Mouse (Mus musculus): ENCODE measurements around the gene Aldh3a2.

The Aldh3a2 gene

GRCm38 (mm10) chr11:61273928-61274327 is 6.7 kb upstream of the Aldh3a2 start:
- no peak for DNase-seq (ENCODE audit: low spot score)

DNA sequence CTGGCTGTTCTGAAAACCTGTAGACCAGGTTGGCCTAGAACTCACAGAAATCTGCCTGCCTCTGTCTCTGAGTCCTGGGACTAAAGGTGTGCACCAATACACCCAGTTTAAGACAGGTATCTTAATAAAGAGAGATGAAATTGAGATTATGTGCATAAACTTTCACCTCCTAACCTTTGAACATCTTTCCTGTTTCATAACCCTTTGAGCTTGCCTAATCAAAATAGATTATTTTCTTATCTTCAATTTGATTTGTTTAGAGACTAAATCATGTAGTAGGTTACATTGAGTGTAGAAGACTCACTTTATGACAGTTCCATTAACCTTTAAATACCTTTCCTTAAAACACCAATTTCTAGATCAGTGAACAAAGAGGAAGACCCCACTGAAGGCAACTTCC is 4.3 kb upstream of the Aldh3a2 start:
- no peak for DNase-seq (ENCODE audit: low spot score)

DNA sequence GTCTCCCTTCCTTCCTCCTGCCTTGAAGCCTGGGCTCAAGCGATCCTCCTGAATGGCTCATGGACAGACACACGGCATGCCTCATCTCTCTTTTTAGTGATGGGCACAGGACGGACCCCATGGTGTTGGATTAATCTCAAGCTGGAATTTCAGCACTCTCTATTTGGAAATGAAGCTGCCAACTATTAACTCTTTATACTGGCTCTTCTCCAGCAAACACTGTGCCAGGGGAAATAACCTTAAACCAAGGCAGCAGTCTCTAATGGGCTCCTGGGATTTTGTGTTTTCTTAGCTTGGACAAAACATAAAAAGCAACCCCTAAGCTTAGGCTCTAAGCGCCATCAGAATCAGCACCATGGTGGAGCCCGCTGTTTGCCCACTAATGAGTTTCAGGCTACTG is 3.1 kb upstream of the Aldh3a2 start:
- DNase-seq (ENCODE audit: low spot score): no peak

DNA sequence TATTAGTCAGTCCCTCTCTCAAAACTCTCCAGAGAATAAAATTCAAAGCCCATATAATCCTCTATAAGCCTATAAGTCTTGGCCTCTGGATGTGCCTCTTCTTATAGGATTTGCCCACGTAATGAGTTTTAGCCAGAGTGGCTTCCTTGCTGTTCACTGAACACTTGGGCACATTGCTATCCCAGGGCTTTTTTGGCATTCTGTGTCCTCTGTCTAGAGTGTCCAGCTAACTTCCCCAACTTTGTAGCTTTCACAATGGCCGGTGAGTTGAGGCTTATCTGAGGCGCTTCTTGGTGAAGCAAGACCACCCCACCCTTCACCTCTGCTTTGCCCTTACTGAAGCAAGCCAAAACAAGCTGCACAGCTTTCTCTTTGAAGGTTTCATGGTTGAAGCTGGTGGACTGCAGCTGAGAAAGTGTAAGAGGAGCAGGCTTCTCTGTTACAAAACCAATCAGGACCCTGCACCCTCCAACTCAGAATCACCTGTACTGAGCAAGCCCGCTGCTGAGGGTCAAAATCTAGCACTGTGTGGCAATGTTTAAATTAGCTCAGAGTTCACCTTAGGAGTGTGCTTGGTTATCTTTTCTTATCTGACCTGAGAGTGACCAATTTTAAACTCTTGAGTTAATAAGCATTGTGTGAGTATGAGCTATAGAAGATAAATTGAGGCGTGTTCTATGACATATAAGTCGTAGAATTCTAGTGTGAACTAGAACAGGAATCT is 1.5 kb upstream of the Aldh3a2 start:
- no peak for DNase-seq (ENCODE audit: low spot score)

GRCm38 (mm10) chr11:61263841-61264240 is 3.4 kb downstream of the Aldh3a2 start:
- no peak for DNase-seq (ENCODE audit: low spot score)

DNA sequence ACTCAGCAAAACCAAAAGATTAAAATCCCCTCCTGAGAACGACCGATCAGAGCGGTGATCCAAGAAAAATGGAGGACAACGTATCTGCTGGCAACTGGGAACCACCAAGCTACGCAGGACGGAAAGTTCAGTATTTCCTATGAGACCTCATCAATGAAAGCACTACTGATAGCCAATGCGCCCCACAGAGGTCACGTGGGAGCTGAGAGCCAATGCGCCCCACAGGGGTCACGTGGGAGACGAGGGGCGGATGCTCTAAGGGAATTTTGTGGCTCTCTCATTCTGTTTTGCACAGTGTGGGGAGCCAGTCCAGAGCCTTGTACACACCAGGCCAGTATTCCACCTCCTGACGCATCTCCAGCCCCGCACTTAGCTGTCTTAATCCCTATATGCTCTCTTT is 4.7 kb downstream of the Aldh3a2 start:
- no peak for DNase-seq (ENCODE audit: low spot score)

- DNase-seq (ENCODE audit: low spot score): no peak
Measured at GRCm38 (mm10) chr11:61259106-61259505, 8.2 kb downstream of the Aldh3a2 start.

GRCm38 (mm10) chr11:61252807-61253206 is 14.5 kb downstream of the Aldh3a2 start:
- DNase-seq (ENCODE audit: low spot score): peak; percentile 38

GRCm38 (mm10) chr11:61251741-61252140 is 15.5 kb downstream of the Aldh3a2 start:
- DNase-seq (ENCODE audit: low spot score): no peak

- DNase-seq (ENCODE audit: low spot score): no peak
Measured at GRCm38 (mm10) chr11:61244406-61244805, 22.9 kb downstream of the Aldh3a2 start.

GRCm38 (mm10) chr11:61236015-61236414 is 31.2 kb downstream of the Aldh3a2 start:
- DNase-seq (ENCODE audit: low spot score): no peak

DNA sequence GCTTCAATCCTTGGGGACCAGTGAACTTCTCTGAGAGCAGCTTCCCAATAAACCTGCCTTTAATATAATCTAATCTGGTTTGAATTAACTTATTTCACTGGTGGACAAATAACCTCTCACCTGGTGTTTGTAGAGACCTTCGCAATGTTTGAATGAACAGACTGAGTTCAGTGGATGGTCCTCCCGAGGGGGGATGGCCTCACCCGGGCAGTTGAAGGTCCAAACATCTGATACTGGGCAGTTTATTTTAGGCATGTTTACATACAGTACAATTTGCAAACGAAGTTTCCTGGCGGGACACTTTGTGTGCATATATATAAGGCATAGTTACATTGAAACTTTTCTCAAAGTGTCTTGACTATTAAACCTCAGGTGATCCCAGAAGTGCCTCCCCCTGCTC is 33.1 kb downstream of the Aldh3a2 start:
- no peak for DNase-seq (ENCODE audit: low spot score)

DNA sequence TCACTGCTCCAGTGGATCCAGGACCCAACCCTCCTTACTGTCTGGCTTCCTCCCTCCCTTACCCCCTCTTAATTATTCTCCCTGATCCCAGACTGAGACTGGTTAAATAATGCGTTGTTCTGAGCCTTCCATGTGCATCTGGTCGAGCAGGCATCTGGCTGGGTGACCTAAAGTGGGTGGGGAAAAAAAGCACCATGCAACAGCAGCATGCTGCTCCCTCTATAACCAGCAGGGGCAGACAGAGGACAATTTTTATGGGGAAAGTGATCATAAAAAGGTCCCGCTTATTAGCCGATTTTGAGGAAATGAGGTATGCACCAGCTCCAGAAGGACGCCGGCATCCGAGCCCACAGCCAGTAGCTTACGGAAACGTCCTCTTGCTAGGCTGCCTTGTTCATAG is 35.9 kb downstream of the Aldh3a2 start:
- DNase-seq (ENCODE audit: low spot score): peak; percentile 67

GRCm38 (mm10) chr11:61228406-61228805 is 38.9 kb downstream of the Aldh3a2 start:
- no peak for DNase-seq (ENCODE audit: low spot score)

DNA sequence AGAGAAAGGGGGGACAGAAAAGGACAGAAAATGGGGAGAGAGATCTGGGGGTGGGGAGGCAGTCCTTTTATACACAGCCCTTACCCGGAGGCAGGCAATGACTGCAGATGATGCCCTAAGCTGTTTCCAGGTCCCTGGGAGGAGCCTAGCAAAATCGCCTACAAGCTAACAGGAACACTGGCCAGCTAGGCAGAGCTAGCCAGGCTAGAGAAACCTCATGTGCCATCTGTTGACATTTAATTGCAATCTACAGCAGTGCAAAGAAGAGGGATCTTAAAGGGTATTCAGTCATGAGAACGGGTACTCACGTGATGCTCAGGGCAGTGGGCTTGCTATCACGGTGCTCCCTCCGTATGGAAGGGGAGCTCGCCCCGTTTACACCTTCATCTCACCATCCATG is 39.4 kb downstream of the Aldh3a2 start:
- DNase-seq (ENCODE audit: low spot score): no peak

GRCm38 (mm10) chr11:61225941-61226412 is 41.3 kb downstream of the Aldh3a2 start:
- DNase-seq (ENCODE audit: low spot score): no peak

DNA sequence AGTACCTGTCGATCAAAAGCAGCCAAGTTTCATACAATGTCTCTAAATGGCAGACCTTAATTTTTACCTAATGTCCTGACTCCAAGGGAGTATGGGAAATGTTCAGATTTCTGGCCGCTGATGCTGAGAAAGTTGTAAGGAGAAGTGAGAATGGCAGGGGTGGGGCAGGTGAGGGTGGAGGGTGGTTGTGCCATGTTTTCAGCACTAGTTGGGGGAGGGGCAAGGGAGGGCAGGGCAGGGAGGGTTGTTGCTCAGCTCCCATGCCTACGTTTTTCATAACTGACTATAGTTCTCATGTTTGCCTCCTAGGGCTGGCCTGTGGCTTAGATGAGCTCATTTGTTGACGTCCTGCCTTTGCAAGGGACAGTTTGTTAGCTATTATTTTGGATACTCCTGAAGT is 41.8 kb downstream of the Aldh3a2 start:
- no peak for DNase-seq (ENCODE audit: low spot score)

DNA sequence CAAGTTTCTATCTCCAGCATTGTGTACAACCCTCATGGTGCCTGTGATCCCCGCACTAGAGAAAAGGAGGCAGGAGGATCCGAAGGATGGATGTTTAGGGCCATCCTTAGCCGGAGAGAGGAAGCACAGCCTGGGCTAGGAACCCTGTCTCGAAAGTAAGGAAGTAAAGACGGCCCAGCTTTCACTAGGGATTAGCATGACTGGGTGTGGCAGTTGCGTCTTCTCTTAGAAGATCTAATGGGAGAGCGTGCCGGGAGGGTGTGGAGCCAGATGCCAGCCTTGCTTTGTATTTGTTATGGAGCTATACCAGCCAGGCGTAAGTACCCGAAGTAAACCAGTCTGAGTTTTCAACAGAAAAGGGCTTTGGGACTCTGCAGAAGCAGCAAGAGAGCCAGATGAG is 42.4 kb downstream of the Aldh3a2 start:
- DNase-seq (ENCODE audit: low spot score): no peak

DNA sequence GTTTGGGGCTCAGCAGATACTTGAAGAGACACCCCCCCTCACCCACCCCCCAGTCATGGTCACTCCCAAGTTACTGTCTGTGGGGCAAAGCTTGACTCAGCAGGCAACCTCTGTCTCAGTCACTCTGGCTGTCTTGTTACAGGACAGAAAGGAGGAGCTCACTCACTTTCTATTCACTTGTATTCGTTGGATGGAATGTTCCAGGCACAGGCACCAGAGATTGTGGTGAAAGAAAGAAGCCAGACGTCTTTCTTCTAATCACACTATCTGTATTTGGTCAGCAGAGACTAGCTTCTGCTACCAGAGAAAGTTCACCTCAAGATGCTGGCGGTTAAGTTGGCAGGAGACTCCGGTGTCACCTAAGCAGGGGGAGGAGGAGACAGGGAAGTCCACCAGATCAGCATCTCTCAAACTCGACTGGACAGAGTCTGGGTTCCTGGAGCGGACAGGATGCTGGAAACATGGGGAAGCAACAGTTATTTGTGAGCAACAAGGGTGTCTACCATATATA is 43.0 kb downstream of the Aldh3a2 start:
- DNase-seq (ENCODE audit: low spot score): no peak

DNA sequence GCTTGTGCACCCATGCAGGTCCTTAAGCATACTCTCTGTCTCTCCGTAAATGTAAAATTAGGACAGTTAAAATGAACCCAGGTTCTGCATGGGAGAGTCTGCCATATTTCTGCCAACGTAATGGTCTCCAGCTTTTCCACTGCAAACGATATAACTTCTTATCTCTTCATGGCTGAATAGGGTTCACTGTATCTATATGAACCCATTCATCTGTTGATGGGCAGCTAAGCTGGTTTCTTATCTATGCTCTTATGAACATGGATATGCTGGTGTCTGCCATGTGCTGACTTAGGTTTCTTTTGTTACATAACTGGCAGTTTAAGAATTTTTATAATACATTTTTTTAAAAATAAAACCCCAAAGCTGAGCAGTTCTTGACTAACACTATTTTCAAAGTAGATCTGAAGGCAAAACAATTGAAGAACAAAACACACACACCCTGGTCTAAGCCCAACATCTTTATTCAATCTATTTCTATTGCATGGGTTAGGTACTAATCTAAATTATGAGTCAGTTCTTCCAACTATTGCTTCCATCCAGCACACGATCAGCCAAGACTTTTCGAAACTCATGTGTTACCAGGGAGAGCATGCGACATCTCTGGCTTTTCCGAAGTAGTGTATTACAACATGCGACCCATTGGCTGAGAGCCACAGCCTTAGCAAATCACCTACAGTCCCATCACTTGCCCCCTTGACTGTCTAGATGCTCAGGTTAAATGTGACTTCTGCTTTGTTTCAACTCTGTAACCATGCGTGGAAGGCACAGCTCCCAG is 44.1 kb downstream of the Aldh3a2 start:
- DNase-seq (ENCODE audit: low spot score): no peak

DNA sequence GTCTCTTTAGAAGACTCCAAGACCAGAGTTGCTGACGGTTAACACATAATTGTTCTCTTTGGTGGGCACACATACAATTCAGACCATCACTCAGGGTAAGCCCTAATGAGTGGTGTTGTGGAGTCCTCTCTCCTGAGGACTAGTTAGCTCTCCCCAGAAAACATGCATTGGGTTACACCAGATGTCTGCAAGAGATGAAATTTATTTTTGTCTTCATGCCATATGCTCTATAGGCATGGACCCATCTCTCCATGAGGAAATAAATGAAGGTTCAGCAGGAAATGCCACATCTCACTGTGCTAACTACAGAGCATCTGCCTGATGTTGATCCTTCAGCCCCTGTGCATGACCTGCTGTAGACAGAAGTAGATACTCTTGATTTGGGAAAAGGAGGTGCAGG is 45.3 kb downstream of the Aldh3a2 start:
- no peak for DNase-seq (ENCODE audit: low spot score)

DNA sequence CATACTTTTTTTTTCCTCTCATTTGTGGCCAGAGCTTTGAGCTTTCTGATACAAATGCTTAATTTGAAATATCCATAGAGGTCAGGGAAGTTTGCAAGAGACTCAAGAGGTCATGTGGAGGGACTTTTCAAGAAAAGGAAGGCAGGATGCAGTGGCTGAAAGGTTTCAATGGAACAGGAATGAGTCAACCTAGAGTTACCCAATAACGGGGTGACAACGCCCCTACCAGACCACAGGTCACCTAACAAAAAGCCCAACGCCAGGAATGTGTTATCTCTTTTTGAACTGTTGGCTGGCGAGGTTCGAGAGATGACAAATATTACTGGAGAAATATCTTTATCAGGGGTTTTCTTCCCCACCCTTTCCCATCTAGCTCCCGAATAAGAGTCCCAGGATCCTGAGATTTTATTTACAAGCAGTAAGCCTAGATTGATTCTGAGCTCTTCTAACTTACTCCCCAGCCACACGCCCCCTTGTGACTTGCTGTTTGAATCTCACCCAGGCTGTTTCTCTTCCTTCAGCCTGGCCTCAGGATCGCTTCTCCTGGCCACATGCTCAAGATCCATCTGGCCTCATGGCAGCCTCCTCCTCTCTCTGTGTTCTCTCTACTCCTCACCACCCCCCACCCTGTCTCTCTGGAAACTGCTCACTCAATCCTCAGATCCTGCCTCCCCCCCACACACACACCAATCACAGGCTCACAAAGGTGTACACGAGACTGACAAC is 46.9 kb downstream of the Aldh3a2 start:
- no peak for DNase-seq (ENCODE audit: low spot score)

DNA sequence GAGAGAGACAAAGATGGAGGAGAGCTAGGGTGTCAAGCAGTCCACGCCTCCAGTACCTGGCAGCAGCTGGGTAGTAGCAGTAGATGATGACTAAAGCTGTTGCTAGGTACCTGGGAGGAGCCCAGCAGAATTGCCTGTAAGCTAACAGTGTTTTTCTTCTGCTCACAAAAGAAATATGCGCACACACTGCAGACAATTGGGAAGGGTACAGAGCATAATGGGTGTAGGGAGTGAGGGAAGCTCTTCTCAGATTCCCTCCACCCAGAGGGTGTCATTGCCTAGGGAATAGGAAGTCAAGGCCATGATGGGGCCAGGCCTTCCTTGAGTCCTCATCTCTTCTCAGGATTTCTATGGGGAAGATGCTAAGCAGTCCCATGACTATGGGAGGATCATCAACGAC is 51.3 kb downstream of the Aldh3a2 start:
- DNase-seq (ENCODE audit: low spot score): no peak

All from ovary, postnatal 36 days (tissue).